Mouse (Mus musculus): ENCODE measurements around the gene Prkn.

DNA sequence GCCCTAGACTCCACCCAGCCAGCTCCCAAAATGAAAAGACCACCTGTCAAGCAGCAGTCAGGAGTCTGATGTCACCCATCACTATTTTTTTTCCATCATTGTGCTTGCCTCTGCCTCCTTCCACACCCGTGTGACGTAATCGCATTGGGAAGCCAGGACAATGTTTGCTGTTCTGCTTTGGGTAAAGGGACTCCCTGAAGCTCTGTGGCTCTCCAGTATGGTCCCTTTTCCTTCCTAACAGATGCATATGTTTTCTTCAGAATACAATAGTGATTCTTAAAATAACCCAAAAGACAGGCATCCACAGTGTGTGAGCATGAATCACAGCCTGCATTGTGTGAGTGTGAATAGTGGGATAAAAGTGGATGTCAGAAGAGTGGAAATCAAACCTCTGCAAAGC lies 1222.7 kb downstream of the Prkn start:
- TF ChIP-seq EP300 (optimal IDR thresholded peaks at IDR 0.05) (no peak), CTCF (IDR thresholded peaks at IDR 0.05; ENCODE audit: low read depth) (no peak)
